Comparison of ENCODE assay signal across 8 mouse cellular contexts in genomic region chr9:120869432-120870081, GRCm38 (mm10). TPM values are rescaled to one million over a fixed set of nuclear protein-coding genes. Genes with fewer than 3 reads are reported as not detected.
DNase-seq lines count a peak whose midpoint lies in the region; ATAC-seq lines count a peak whose summit lies in the region.

No protein-coding gene starts in this region.

- peak overlapping the region; percentile 39 for H3K9ac ChIP-seq in midbrain, embryonic 13.5 days (replicated peaks)
- no peak overlapping the region for H3K9ac ChIP-seq in midbrain, embryonic 11.5 days (ENCODE audit: low read length)
- no peak overlapping the region for H3K9ac ChIP-seq in kidney, embryonic 14.5 days (ENCODE audit: low read depth, low read length)
- H3K9ac ChIP-seq in limb, embryonic 12.5 days (replicated peaks) = 0 out of 2 replicates have a peak overlapping the region, but pooled peaks have one; percentile 23

- 43% methylated on average over 19 of the region's 19 CpGs for WGBS in midbrain, embryonic 13.5 days
- 64% methylated on average over 19 of the region's 19 CpGs for WGBS in midbrain, embryonic 11.5 days
- WGBS in kidney, embryonic 14.5 days = 34% methylated on average over 19 of the region's 19 CpGs
- 44% methylated on average over 19 of the region's 19 CpGs for WGBS in limb, embryonic 12.5 days

- H3K27me3 ChIP-seq in midbrain, embryonic 13.5 days = no peaks in the 10 kb centered on the region
- no peaks in the 10 kb centered on the region for H3K27me3 ChIP-seq in midbrain, embryonic 11.5 days (ENCODE audit: control insufficient read depth, insufficient read depth, low read length)
- no peaks in the 10 kb centered on the region for H3K27me3 ChIP-seq in kidney, embryonic 14.5 days (ENCODE audit: control insufficient read depth, insufficient read depth, low read length)
- peaks cover 3% of the 10 kb centered on the region; the same call in 1 of the 2 replicates for H3K27me3 ChIP-seq in limb, embryonic 12.5 days

- DNase-seq in midbrain, embryonic 11.5 days (ENCODE audit: low spot score, missing footprints) = no peak
- DNase-seq in frontal cortex, postnatal 25 days (ENCODE audit: low spot score in 2 of 2) = peak; percentile 38 to 50
- DNase-seq in embryo, embryonic 9.5 days (ENCODE audit: extremely low spot score) = no peak
- DNase-seq in thymus, postnatal 14 days = no peak

- peaks cover 54% of the 10 kb centered on the region for H3K4me1 ChIP-seq in midbrain, embryonic 13.5 days (replicated peaks)
- H3K4me1 ChIP-seq in midbrain, embryonic 11.5 days (ENCODE audit: control insufficient read depth, insufficient read depth, low read length) = 0 out of 2 replicates have a peak, but pooled peaks cover 4% of the 10 kb centered on the region
- peaks cover 14% of the 10 kb centered on the region for H3K4me1 ChIP-seq in kidney, embryonic 14.5 days (ENCODE audit: control insufficient read depth, insufficient read depth, low read length)
- peaks cover 38% of the 10 kb centered on the region for H3K4me1 ChIP-seq in limb, embryonic 12.5 days (replicated peaks)

- H3K36me3 ChIP-seq in midbrain, embryonic 13.5 days = no peaks in the 10 kb centered on the region
- no peaks in the 10 kb centered on the region for H3K36me3 ChIP-seq in midbrain, embryonic 11.5 days (ENCODE audit: control insufficient read depth, insufficient read depth, low read length)
- H3K36me3 ChIP-seq in kidney, embryonic 14.5 days (ENCODE audit: control insufficient read depth, insufficient read depth, low read length) = no peaks in the 10 kb centered on the region
- H3K36me3 ChIP-seq in limb, embryonic 12.5 days = no peaks in the 10 kb centered on the region

- peak; percentile 49 for ATAC-seq in midbrain, embryonic 13.5 days
- ATAC-seq in midbrain, embryonic 11.5 days (ENCODE audit: low FRiP score) = no peak
- ATAC-seq in kidney, embryonic 14.5 days (ENCODE audit: low FRiP score, low TSS enrichment) = no peak
- ATAC-seq in limb, embryonic 12.5 days (ENCODE audit: insufficient number of reproducible peaks, insufficient read depth, low FRiP score, low TSS enrichment, low read depth) = no peak
- no peak for ATAC-seq in inflammation-experienced regulatory T-cells, adult 6 months

- peak overlapping the region; percentile 27; the same call in 1 of the 2 replicates for H3K4me2 ChIP-seq in midbrain, embryonic 13.5 days (replicated peaks)
- no peak overlapping the region for H3K4me2 ChIP-seq in midbrain, embryonic 11.5 days
- H3K4me2 ChIP-seq in kidney, embryonic 14.5 days (replicated peaks; ENCODE audit: low read depth, low read length) = peak overlapping the region; percentile 6
- peak overlapping the region; percentile 35 for H3K4me2 ChIP-seq in limb, embryonic 12.5 days

- H3K9me3 ChIP-seq in midbrain, embryonic 13.5 days = no peaks in the 10 kb centered on the region
- no peaks in the 10 kb centered on the region for H3K9me3 ChIP-seq in midbrain, embryonic 11.5 days (ENCODE audit: control insufficient read depth, low read length)
- no peaks in the 10 kb centered on the region; the same call in 1 of the 2 replicates for H3K9me3 ChIP-seq in kidney, embryonic 14.5 days (ENCODE audit: control insufficient read depth, low read length)
- no peaks in the 10 kb centered on the region for H3K9me3 ChIP-seq in limb, embryonic 12.5 days

- H3K4me3 ChIP-seq in midbrain, embryonic 13.5 days (replicated peaks) = no peak overlapping the region
- H3K4me3 ChIP-seq in midbrain, embryonic 11.5 days (ENCODE audit: low read depth, low read length) = no peak overlapping the region
- H3K4me3 ChIP-seq in kidney, embryonic 14.5 days (ENCODE audit: low read length) = no peak overlapping the region
- H3K4me3 ChIP-seq in limb, embryonic 12.5 days (replicated peaks) = no peak overlapping the region

- peak overlapping the region; percentile 68 for H3K27ac ChIP-seq in midbrain, embryonic 13.5 days
- H3K27ac ChIP-seq in midbrain, embryonic 11.5 days (ENCODE audit: low read depth, low read length) = no peak overlapping the region
- 0 out of 2 replicates have a peak overlapping the region, but pooled peaks have one; percentile 6 for H3K27ac ChIP-seq in kidney, embryonic 14.5 days (ENCODE audit: low read depth, low read length)
- peak overlapping the region; percentile 81 for H3K27ac ChIP-seq in limb, embryonic 12.5 days

RNA-seq across cellular contexts. Expression of gene Ctnnb1, which starts 59.5 kb away (rescaled TPM):
- 616 and 667 TPM in 2 replicates for polyA plus RNA-seq in midbrain, embryonic 13.5 days (2015; fragmentation: Nextera tagmentation; extraction: Ambion mirVana)
- 999 and 1,044 TPM in 2 replicates for polyA plus RNA-seq in midbrain, embryonic 11.5 days (2014; fragmentation: Nextera tagmentation; extraction: Ambion mirVana)
- 479 and 740 TPM in 2 replicates for polyA plus RNA-seq in kidney, embryonic 14.5 days (2014; fragmentation: Nextera tagmentation; extraction: Ambion mirVana)
- polyA plus RNA-seq in limb, embryonic 12.5 days (2016; fragmentation: Nextera tagmentation; extraction: Ambion mirVana) = 728 and 739 TPM in 2 replicates
- 10 to 100 TPM; 64.5 to 97.0 (median 82.2) TPM for polyA plus RNA-seq in inflammation-experienced regulatory T-cells, adult 6 months (2017; shearing (Covaris generic))

Comparison
In these comparisons a context has a peak if more than half of its experiments do, and no peak if none do; other contexts are left out.
1. H3K9ac ChIP-seq: peak in midbrain, embryonic 13.5 days (single experiment) and limb, embryonic 12.5 days (single experiment); none in midbrain, embryonic 11.5 days (single experiment) and kidney, embryonic 14.5 days (single experiment).
2. DNase-seq: peak in frontal cortex, postnatal 25 days (2 of 2); none in midbrain, embryonic 11.5 days (single experiment), embryo, embryonic 9.5 days (single experiment) and thymus, postnatal 14 days (single experiment).